Mouse (Mus musculus): Measurements from ENCODE around the gene Trpm6.

Trpm6 gene

DNA sequence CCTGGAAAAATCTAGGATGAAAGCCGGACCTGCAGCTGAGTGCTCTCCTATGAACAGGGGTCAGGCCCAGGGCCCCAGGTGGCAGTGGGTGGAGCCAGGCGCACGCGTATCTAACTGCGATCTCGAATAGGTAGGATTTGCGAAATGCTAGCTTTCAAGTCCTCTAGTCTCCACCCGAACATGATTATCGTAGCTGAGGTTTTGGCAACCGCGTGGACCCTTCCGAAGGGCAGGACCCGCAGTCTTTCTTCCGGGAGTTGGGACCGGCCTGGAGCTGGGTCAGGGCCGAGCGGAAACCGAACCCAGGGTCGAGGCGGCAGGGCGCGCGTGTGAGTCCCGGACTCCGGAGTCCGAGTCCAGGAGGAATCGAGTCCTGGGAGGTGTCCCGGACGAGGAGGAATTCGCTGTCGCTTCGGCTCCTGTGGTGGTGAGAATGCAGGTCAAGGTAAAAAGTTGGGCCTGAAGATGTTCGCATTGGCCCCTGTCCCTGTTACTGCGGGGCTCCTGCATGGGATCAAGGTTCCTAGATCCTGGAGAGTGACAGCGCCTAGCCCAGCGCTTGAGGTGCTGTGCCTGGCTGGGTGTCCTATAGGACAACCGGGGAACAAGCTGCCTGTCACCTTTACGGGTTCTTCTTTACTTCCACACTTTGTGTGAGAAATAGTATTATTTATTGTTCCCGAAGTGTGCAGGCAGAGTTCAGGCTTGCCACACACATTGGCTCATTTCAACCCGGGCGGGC lies at the start of gene Trpm6:
Gene Trpm6, plus strand, starts transcription at position 386 of the 742 bp plus-strand sequence.
- DNase-seq (ENCODE audit: low spot score), result peak; percentile 18

DNA sequence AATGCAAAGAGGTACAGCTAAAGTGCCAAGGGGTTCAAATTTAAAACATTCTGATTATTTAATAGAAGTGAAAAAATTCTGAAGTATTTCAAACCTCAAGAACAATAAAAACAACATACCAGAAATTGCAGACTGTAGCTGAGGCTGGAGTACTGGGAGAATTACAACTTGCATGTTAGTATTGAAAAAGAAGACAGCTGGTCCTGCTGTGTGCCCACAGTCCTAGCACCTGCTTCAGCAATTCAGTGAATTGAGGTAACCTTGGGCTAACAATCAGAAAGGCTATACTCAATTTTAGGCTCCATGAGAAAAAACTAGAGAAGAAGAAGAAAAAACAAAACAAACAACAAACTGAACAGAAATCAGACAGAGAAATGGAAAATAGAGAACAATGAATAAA lies 41.7 kb upstream of the Trpm6 start:
- no peak for DNase-seq (ENCODE audit: low spot score)

DNA sequence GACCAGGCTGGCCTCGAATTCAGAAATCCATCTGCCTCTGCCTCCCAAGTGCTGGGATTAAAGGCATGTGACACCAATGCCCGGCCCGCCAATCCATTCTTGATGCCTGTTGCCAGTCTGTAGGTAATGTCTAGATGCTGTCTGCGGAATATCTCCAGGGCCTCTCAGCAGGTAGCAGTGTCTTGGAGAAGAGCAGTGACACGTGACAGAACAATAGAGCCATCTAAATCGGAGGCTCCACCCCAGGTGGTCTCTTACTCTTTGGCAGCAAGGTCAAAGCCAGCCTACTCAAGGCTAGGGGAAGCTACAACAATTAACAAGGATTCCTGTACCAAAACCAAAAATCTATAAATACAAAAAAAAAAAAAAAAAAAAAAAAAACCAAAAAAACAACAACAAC lies 38.9 kb upstream of the Trpm6 start:
- DNase-seq (ENCODE audit: low spot score), result no peak

DNA sequence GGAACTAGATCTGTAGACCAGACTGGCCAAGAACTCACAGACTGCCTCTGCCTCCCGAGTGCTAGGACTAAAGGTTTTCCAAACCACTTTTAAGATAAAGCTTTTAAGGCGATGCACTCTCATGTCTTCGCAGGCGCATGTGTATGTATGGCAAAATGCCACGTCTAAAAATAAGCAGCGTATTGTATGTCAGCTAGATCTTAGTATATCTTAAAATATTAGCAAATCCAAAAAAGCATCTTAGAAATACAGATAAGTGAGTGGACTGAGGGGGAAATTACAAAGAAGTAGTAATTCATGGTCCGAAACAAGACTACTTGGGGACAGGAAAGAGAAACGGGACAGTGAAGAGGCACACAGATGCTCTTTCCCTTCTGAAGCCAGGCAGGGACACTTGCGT lies 38.2 kb upstream of the Trpm6 start:
- DNase-seq (ENCODE audit: low spot score), result no peak

DNA sequence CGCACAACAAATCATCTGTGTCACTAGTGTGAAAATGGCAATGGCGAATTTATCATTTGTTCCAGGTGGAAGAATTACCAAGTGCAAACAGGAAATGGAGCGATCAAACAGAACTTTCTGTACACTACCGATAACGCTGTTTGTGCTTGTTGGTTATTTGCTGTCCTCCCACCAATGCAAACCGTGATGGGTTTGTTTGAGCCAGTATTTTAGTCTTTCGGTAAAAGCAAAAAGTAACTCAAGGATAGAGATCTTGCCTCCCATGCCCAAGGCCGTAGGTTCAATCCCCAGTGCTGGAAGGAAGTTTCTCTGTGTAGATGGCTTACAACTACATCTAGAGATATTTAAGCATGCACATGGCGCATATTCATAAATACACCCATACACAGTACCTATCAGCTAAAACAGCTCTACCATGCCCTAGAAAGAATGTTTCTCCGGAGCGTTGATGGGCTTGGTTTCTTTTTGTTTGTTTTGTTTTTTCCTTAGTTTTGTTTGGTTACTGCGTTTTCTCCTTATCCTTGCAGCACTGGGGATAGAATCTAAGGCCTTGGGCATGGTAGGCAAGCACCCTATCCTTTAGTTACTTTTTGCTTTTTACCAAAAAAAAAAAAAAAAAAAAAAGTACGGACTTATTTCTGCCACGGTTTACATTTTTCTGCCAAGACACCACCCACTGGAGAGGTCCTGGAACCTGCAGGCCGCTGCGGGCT lies 37.5 kb upstream of the Trpm6 start:
- DNase-seq (ENCODE audit: low spot score), result no peak

DNA sequence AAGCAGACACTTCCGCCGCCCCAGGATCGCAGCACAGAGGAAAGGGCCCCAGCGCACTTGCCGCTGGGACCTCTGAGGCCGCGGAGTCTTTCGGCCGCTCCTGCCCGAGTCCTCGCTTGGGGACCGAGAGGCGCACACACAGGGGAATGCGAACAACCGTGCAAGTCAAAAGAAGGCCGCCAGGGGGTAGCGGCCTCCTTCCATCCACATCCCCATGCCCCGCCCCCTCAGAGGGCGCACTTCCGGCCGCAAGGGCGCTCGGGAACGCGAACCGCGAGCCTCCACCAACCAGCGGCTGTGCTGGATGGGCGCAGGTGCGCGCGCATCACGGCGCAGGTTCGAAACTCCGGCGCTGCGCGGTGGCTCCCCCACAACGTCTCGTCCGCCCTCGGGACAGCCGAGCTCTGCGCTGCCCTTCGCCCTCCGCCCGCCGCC lies 36.9 kb upstream of the Trpm6 start, which contains the start of gene D030056L22Rik:
Gene D030056L22Rik, plus strand, starts transcription at position 328 of the 435 bp plus-strand sequence.
- DNase-seq (ENCODE audit: low spot score), result peak; percentile 98

DNA sequence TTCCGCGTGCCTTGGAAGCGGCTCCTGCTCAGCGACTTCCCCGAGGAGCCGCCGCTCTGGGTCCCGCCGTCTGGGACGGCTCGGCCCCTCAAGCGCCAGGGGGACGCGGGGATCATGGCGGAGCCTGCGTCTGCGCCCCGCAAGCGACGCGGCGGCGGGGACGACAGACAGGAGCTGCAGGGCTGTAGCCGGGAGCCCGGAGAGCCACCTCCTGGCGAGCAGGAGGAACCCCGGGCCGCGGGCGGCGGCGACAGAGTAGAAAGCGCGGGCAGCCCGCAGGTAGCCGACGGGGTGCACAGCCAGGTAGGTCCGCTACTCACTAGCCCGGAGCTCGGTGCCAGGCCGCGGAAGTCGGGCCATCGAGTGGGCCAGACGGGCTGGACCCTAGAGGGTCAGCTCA lies 36.4 kb upstream of the Trpm6 start:
- DNase-seq (ENCODE audit: low spot score), result peak; percentile 62

DNA sequence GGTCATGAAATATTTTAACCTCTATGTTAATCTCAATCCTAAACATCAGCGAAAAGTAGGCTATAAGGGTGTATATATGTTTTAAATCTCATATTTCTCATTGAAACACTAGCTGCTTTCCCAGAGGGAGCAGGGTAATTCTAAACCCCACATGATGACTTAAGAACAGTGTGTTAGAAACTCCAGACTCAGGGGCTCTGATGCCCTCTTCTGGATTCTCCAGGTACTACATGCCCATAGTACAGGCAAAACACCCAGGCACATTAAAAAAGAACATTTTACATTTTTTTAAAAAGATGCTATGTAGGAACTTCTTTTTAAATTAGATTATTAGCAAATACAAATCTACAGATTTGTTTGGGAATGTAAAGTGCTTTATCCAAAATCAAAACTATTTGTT lies 33.4 kb upstream of the Trpm6 start:
- peak; percentile 15 for DNase-seq (ENCODE audit: low spot score)

DNA sequence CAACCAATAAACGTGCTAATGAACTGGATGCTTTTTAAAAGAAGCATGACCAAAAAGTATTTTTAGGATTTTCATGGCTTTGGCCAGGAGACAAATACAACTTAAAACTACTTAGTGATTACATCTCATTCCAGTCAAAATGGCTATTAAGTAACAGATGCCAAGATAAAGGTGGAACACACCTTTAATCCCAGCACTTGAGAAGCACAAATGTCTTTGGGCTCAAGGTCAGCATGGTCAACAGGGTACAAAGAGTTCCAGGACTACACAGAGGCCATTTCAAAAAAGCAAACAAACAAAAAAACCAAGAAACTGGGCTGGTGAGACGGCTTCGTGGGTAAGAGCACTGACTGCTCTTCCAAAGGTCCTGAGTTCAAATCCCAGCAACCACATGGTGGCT lies 29.4 kb upstream of the Trpm6 start:
- DNase-seq (ENCODE audit: low spot score), result no peak

DNA sequence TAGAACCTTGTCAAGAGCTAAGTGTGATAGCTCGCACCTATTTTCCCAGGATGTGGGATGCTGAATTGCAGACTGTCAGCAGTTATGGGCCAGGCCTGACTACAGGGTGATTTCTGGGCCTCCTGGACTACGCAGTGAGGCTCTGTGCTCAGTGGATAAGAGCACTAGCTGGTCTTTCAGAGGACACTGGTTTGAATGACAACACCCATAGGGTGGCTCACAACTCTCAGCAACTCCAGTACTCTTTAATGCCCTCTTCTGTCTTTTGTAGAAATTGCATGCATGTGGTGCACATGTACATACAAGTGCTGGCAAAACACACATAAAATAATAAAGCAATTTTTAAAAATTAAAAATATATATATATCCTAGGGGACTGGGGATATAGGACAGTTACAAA lies 24.6 kb upstream of the Trpm6 start:
- no peak for DNase-seq (ENCODE audit: low spot score)

DNA sequence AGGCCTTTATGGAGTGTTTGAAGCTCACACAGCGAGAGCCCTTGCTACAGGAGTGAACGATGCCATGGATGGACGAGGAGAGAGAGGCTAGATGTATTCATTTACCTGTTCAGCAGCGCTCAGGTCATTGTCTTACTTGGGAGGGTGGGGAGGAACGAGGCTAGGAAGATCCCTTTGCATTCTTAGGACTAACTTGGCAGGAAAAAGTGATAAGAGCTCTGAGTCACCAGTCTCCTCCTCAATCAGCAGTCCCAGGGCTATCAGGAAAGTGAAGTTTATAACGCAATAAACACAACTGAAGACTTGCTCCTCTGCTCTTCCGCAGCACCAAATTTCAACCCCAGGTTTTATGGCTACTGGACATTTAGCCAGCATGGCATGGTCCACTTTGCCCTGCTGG lies 19.5 kb upstream of the Trpm6 start:
- no peak for DNase-seq (ENCODE audit: low spot score)

DNA sequence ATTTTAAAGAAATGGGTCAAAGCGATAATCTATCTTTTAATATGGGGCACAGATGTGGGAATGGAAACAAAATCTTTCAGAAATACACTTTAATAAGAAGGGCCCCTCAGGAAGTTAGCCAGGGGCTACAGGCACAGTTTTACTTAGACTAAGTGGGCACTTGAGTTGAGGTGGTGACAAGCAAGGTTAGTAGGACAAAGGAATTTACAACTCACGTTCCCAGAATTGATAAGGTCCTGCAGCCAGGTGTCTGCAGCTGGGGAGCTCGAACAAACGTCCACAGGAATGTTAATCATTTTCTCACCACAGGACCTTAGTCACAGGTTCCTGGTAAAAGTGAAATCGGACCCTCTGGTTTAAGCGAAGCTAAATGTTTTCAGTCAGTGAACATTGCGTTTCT lies 18.7 kb upstream of the Trpm6 start:
- no peak for DNase-seq (ENCODE audit: low spot score)

DNA sequence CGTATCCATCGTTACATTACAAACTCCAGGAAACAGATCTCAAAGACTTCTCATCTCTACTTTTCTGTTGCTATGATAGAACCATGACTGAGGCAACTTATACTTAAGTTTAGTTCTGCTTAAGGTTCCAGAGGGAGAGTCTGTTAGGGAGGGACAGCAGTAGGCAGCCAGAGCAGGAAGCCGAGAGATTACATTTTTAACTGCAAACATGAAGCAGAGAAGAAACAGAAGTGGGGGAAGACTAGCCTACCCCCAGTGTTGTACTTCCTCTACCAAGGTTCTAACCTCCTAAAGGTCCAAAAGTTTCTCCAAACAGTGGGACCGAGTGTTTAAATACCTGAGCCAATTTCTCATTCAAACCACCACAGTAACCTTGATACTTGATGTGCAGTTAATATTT lies 13.9 kb upstream of the Trpm6 start:
- DNase-seq (ENCODE audit: low spot score), result no peak

DNA sequence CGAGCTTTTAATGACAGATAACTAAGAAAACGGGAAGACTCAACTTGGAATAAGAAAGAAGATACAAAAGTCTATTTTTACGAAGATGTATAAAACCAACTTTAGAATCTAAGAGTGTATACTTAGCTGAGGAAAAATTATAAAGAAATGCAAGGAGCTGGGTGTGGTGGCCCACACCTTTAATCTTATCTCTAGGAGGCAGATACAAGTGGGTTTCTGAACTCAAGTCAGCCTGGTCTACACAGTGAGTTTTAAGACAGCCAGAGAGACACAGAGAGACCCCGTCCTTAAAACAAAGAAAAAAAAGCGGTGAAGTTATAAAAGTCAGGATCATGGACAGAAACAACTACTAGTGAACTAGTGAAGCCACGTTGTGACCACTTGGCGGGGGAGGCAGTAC lies 10.6 kb upstream of the Trpm6 start:
- no peak for DNase-seq (ENCODE audit: low spot score)

DNA sequence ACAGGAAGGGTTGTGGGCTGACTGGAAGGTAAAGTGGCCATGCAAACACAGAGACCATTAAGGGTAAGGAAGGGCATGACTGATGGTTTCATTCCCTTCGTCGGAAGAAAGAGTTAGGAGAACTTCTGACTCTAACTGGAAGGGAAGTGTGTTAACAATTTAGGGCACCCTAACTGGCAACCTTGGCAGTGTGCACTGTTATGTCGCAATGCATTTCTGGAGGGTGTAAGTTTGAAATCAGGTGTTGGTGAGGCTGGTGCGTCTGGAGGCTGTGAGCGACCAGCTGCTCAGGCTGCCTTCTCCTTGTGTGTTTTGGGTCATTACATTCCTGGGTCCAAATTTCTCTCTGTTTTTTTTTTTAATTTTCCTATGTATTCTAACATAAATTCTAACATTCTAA lies 5.8 kb upstream of the Trpm6 start:
- DNase-seq (ENCODE audit: low spot score), result no peak

DNA sequence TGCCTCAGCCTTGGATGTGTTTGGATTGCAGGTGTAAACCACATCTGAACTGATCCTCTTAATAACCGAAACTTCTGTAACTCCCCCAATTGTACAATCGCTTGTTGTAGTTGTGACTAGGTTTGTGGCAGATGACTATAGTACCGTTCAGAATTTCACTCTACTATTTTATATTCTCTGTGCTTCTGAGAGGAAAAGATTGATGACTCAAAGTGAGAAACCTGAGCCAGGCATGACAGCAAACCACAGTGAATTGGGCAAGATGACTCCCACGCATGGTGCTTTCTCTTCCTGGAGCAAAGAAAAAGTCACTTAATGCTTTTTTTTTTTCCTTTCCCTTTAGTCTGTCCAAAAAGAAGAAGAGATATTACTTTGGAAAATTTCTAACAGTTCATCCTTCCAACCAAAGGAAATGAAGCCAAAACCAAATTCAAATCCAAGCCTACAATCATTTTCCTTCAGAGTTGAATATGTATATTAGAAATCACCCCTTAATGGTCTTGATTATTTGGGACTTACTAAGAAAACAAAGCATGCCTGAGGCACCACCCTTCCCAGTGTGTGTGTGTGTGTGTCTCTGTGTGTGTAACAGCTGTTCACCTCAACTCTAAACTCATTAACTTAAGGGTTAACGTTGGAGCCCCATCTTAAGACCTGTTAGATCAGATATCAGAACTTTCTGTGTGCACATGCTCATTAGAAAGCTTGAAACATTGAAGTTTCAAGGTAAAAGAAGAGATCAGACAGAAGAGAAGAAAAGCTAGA lies 3.0 kb upstream of the Trpm6 start:
- DNase-seq (ENCODE audit: low spot score), result no peak

DNA sequence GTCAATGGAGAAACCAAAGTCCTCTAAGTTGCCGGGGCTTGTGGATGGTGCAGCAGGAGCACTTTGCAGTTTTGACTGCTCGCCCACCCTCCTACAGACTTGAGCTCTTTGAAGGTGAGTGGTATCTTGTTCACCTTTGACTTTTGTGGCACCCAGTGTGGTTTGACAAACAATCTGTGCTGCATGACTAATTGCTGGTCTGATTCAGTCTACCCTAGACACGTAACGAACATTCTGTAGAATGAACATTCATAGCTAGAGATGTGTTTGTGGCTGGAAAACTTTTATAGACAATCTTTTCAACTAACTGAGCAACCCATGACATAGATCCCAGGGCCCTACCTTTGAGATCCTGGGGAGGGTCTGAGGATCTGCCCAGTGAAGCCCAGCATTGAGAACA lies 2.4 kb upstream of the Trpm6 start:
- no peak for DNase-seq (ENCODE audit: low spot score)

DNA sequence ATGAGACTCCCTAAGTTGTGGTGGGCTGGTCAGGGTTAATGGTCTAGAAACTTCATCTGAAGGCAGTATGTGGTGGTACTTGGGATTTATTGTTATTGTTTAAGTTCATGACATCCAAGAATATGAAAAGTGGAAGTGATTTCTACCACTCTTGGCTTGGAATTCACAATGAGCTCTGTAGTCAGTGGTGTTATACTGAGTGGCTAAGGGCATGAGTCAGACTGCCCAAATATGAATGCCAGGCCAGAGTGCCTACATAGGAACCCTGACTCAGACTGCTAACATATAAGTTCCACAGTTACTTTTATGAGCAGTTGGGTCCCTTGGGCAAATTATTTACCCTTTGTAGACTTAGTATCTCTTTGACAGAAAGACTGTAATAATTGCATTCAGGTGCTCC lies 7.4 kb downstream of the Trpm6 start:
- DNase-seq (ENCODE audit: low spot score), result no peak

DNA sequence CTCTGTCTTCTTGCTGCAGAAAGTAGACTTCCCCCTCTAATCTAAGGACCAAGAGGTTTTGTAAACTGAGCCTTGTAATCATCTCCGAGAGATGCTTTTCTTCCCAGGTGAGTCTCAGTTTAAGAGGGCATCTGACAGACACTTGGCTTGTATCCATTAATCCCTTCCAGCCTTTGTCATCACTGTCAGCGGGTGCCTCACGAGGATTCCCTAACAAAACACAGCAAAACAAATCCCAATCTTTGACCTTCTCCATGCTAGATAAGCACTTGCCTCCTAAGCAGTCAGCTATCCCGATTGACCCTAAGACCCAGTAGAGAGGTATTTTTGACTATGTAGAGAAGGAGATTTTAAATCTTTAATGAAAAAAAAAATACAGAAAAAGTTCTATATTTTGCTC lies 7.9 kb downstream of the Trpm6 start:
- DNase-seq (ENCODE audit: low spot score), result no peak

DNA sequence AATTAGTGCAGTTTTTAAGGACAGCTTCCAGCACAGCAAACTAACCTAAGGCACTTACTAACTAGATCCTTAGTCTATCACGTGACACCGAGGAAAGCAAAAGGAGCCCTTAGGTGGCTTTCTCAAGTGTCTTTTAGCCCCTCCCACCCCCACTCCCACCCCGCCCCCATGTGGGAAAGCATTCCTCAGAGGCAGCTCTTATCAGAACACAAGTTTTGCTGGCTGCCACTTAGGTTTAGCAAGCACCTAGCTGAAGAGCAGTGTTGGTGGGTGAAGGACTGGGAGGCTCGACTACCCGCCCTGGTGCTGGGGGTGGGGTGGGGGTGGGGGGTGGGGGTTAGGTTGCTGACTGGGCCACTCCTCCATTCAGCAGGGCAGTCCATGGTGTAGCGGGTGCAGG lies 8.5 kb downstream of the Trpm6 start:
- DNase-seq (ENCODE audit: low spot score), result no peak

DNA sequence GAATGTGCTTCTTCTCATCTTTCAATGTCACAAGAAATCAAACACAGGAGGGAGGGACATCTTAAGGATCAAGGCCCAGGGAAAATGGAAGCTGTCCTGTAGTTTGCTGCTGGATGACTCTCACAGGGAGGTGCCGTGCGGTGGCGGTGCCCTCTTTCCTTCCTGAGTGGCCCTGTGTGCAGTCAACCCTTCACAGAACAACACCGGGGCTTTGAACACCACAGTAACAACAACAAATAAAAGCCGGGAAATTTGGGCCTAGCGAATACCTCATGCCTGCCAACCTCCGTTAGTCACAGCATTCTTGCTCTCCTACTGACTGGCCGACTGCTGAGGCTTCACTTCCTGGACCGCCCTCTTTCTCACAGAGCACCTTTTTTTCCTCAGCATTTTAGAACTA lies 9.1 kb downstream of the Trpm6 start:
- DNase-seq (ENCODE audit: low spot score), result peak; percentile 8

DNA sequence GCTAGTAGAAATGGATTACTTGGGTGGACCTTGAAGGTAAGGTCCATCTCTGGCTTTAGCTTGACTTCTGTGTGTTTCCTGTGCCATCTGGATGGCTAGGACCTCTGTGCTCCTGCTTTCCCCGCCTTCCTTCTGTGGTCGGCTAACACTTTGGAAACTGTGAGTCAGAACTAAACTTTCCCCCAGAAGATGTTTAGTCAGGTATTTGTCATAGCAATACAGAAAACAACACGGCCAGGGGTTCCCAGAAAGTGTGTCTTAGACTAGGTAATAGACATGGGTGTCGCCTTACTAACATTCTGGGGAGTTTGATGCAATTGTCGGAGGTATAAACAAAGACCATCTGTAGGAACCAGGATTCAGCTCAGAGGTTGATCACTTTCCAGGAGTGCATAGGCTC lies 16.6 kb downstream of the Trpm6 start:
- DNase-seq (ENCODE audit: low spot score), result no peak

DNA sequence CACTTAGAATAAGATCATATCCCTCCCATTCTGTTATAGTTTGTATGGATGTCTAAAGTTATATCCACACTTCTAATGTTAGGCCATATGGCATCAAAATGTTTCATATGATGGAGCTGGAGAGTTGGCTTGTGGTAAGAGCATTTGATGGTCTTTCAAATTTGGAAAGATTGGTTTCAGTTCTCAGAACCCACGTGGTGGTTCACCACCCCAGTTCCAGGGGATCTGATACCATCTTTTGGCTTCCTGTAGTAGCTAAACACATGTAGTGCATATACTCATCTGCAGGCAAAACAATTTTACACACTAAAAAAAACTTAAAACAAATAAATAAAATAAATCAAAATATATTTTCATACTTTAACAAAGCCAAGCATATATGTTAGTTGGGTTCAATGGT lies 21.3 kb downstream of the Trpm6 start:
- no peak for DNase-seq (ENCODE audit: low spot score)

Measured in ovary, postnatal 36 days (tissue).